Mouse (Mus musculus) ES-E14 (cell line): ENCODE measurements around the gene Lins1.

Experiments
- CHD2 ChIP-seq: IDR thresholded peaks from 2 replicates; pipeline ENCODE4 v1.6.1; 2014; ENCODE audit warnings: mild to moderate bottlenecking, low read depth, low read length, inconsistent platforms
- HCFC1 ChIP-seq: IDR thresholded peaks from 2 replicates; pipeline ENCODE4 v1.6.1; 2012; ENCODE audit warnings: low read length, inconsistent platforms, borderline replicate concordance; ENCODE audit not compliant: insufficient read depth
- MAFK ChIP-seq: IDR thresholded peaks from 2 replicates; pipeline ENCODE4 v1.6.1; 2014; ENCODE audit warnings: mild to moderate bottlenecking, low read depth, low read length, inconsistent platforms; ENCODE audit not compliant: insufficient read depth
- ZC3H11A ChIP-seq: IDR thresholded peaks from 2 replicates; pipeline ENCODE4 v1.6.1; 2012; ENCODE audit warnings: low read depth, mild to moderate bottlenecking, inconsistent platforms, low read length, borderline replicate concordance
- ZNF384 ChIP-seq: IDR thresholded peaks from 2 replicates; pipeline ENCODE4 v1.6.1; 2012; ENCODE audit warnings: low read depth, low read length, inconsistent platforms

DNA sequence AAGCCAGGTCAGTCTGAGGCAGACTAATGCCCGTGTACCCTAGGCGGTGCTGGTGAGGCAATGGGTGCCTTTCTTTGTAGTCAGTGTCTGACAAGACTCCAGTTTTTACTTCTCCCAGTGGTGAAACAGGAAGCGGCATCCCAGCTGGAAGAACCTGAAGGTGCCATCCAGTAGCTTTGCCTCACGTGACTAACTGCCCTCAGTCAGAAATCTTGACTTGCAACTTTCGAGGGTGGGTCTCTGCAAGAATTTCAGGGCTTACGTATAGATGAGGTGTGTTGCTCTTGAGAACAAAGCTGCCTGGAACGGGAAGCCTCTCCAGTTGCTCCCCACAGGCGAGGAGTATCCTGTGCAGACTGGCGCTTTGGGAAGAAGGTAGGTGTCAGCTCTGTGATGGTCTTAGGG lies 53.7 kb downstream of the Lins1 start, which contains the start of gene Cers3:
- TF ChIP-seq ZNF384: no peak
- no peak for TF ChIP-seq HCFC1
- no peak for TF ChIP-seq MAFK
- TF ChIP-seq ZC3H11A: no peak
- no peak for TF ChIP-seq CHD2
